Mouse (Mus musculus) heart, adult 10 weeks (tissue): ENCODE data around the gene Cramp1l. TPM values are rescaled to one million over a fixed set of nuclear protein-coding genes. Genes with fewer than 3 reads are reported as not detected.

Experiments
- polyA plus RNA-seq: library from polyadenylated mRNA; stranded (reverse); fragments of 350-450 nt; fragmentation: Illumina TruSeq; extraction: RNeasy Lipid Tissue Mini Kit (QIAGEN cat#74804); gene quantifications from one replicate; pipeline ENCODE4 v1.2.3, GENCODE M21; 2014; ENCODE audit warnings: low read depth, low replicate concordance

Gene Cramp1l
- polyA plus RNA-seq = 8.1 TPM

GRCm38 (mm10) chr17:25015655-25016291 is at the start of gene Cramp1l, which contains the start of gene Ift140:
Gene Cramp1l, minus strand, starts transcription at chr17:25015788.
Gene Ift140, plus strand, starts transcription at chr17:25016085.

GRCm38 (mm10) chr17:24960135-24960851 is 55.3 kb downstream of the Cramp1l start, which contains the start of gene Jpt2:
Gene Jpt2, minus strand, starts transcription at chr17:24960689.

GRCm38 (mm10) chr17:24936259-24937237 is 79.0 kb downstream of the Cramp1l start, which contains the start of gene Mapk8ip3:
Gene Mapk8ip3, minus strand, starts transcription at chr17:24936977.

Other genes with a start within 250 kb of the Cramp1l start
- 0.26 TPM for gene Meiob, start 211.5 kb downstream of the Cramp1l start, polyA plus RNA-seq
- gene Hagh, start 175.6 kb downstream of the Cramp1l start, polyA plus RNA-seq = 79.8 TPM
- 77.3 TPM for gene Fahd1, start 165.4 kb downstream of the Cramp1l start, polyA plus RNA-seq
- 8.5 TPM for gene Igfals, start 149.8 kb downstream of the Cramp1l start, polyA plus RNA-seq
- 22.1 TPM for gene Nubp2, start 129.4 kb downstream of the Cramp1l start, polyA plus RNA-seq
- 35.8 TPM for gene Spsb3, start 129.1 kb downstream of the Cramp1l start, polyA plus RNA-seq
- 15.4 TPM for gene Eme2, start 120.7 kb downstream of the Cramp1l start, polyA plus RNA-seq
- gene Mrps34, start 120.7 kb downstream of the Cramp1l start, polyA plus RNA-seq = 86.1 TPM
- 30.4 TPM for gene Nme3, start 119.3 kb downstream of the Cramp1l start, polyA plus RNA-seq
- 67.2 TPM for gene Mapk8ip3, start 78.8 kb downstream of the Cramp1l start, polyA plus RNA-seq
- 6.5 TPM for gene Jpt2, start 55.1 kb downstream of the Cramp1l start, polyA plus RNA-seq
- gene Ift140, start 297 bp upstream of the Cramp1l start, polyA plus RNA-seq = 5.2 TPM
- 49.6 TPM for gene Tmem204, start 67.8 kb upstream of the Cramp1l start, polyA plus RNA-seq
- 17.6 TPM for gene Telo2, start 100.2 kb upstream of the Cramp1l start, polyA plus RNA-seq
- not detected for gene Ptx4, start 105.0 kb upstream of the Cramp1l start, polyA plus RNA-seq
- 22.7 TPM for gene Clcn7, start 117.6 kb upstream of the Cramp1l start, polyA plus RNA-seq
- gene Ccdc154, start 146.7 kb upstream of the Cramp1l start, polyA plus RNA-seq = not detected
- gene Gm38655, start 159.7 kb upstream of the Cramp1l start, polyA plus RNA-seq = not detected
- 21.1 TPM for gene BC003965, start 168.8 kb upstream of the Cramp1l start, polyA plus RNA-seq
- 9.1 TPM for gene Unkl, start 172.6 kb upstream of the Cramp1l start, polyA plus RNA-seq
- 18.7 TPM for gene Gnptg, start 224.3 kb upstream of the Cramp1l start, polyA plus RNA-seq
- gene Tsr3, start 224.4 kb upstream of the Cramp1l start, polyA plus RNA-seq = 9.7 TPM
- gene Baiap3, start 240.6 kb upstream of the Cramp1l start, polyA plus RNA-seq = 1.0 TPM